Mouse (Mus musculus) liver, adult 2 months (tissue): Measurements from ENCODE around the gene Srrm1.

Experiments used
- CTCF ChIP-seq: fragments of 200-500 bp; IDR thresholded peaks from 2 replicates; pipeline ENCODE4 v1.5.1; 2011; ENCODE audit warnings: low read depth, low read length, control low read depth
- POLR2A ChIP-seq: fragments of 200-500 bp; IDR thresholded peaks from 2 replicates; pipeline ENCODE4 v1.6.1; 2011; ENCODE audit warnings: low read length, control low read depth; ENCODE audit not compliant: insufficient read depth; ENCODE audit errors: extremely low read depth

GRCm38 (mm10) chr4:135309112-135309659, 43.9 kb downstream of the Srrm1 start:
- TF ChIP-seq CTCF (no peak), POLR2A (no peak)
